Mouse (Mus musculus): ENCODE measurements around the gene Pm20d2. TPM values are rescaled to one million over a fixed set of nuclear protein-coding genes. Genes with fewer than 3 reads are reported as not detected.
A peak's percentile ranks its signal among the peaks of the same experiment; 100 is the strongest.

The Pm20d2 gene
- polyA plus RNA-seq, 1 experiment from 2014 or later: 1.4 TPM

DNA sequence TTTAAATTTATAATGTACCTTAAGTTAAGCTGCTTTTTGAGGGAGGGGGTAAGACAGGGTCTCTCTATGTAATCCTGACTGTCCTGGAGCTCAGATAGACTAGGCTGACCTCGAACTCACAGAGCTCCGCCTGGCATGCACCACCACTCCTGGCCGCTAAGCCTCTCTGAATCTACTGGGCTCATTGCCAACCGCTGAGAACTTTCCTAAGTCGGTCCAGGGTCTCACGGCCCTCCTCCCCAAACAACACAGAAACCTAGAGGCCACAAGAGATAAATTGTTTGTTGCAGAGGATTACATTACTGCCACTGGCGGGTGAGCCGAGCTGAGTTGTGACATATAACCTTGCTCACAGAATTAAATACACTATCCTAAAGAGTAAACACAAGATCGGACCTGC lies 1.4 kb downstream of the Pm20d2 start:
- ATAC-seq: peak; percentile 25
- Histone ChIP-seq H3K27ac (no peak overlapping the region), H3K4me1 (replicated peaks) (peaks cover 10% of the 10 kb centered on the region; the same call in 1 of the 2 replicates), H3K4me3 (replicated peaks) (peak overlapping the region; percentile 68; the same call in 1 of the 2 replicates), H3K9ac (no peak overlapping the region), H3K27me3 (replicated peaks) (no peaks in the 10 kb centered on the region), H3K36me3 (no peaks in the 10 kb centered on the region), H3K4me2 (replicated peaks) (peak overlapping the region; percentile 95), H3K9me3 (no peaks in the 10 kb centered on the region)
- WGBS: 17% methylated on average over 9 of the region's 9 CpGs

DNA sequence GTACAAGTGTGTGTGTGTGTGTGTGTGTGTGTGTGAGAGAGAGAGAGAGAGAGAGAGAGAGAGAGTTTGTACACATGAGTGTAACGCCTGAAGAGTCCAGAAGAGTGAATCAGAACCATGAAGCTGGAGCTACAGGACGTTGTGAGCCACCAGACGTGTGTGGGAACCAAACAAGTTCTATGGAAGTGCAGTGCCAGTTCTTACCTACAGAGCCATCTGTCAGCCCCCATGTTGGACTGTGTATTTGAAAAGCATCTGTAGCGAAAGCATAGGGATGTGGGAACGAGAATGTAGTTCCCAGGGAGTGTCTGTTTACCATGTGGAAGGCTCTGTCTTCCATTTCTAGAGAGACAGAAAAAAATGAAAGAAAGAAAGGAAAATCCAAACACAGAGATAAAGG lies 6.1 kb downstream of the Pm20d2 start:
- no peak for ATAC-seq
- 73% methylated on average over 5 of the region's 5 CpGs for WGBS
- Histone ChIP-seq H3K9me3 (no peaks in the 10 kb centered on the region), H3K4me2 (replicated peaks) (no peak overlapping the region), H3K9ac (no peak overlapping the region), H3K4me3 (replicated peaks) (no peak overlapping the region), H3K27me3 (replicated peaks) (no peaks in the 10 kb centered on the region), H3K27ac (no peak overlapping the region), H3K36me3 (no peaks in the 10 kb centered on the region), H3K4me1 (replicated peaks) (0 out of 2 replicates have a peak, but pooled peaks cover 4% of the 10 kb centered on the region)

DNA sequence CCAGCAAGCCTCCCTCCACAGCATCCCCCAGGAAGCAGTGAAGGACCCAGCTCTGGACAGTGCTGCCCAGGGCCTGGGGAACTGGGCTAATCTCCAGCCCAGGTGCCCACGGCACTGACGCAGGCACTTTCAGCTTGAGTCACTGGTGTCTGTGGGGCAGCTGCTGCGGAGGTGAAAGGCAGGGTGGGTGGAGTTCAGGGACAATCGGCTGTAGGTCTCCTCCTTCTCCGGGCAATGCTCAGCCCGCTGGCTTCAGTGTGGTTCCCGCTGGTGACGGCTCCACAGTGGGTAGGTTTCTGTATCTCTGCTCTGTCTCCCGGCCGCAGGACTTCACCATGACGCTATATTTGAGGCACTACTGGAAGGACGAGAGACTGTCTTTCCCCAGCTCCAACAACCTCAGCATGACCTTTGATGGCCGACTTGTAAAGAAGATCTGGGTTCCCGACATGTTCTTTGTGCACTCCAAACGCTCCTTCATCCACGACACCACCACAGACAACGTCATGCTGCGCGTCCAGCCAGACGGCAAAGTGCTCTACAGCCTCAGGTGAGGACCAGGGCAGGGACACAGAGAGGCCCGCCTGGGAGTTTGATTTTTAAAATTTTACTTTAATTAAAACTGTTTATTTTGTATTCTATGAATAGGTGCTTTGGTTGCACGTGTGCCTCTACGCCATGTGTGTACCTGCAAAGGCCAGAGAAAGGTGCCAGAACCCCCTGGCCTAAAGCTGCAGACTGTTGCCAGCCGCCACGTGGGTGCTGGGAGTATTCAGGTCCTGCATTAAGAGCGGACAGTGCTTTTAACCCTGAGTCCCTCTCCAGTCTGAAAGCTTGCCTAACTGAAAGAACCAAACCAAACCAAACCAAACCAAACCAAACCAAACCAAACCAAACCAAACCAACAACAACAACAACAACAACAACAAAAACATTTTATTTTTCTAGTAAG lies 37.2 kb downstream of the Pm20d2 start:
- no peak overlapping the region for H3K9ac ChIP-seq
- no peaks in the 10 kb centered on the region for H3K9me3 ChIP-seq
- no peaks in the 10 kb centered on the region for H3K4me1 ChIP-seq (replicated peaks)
- no peaks in the 10 kb centered on the region for H3K36me3 ChIP-seq
- H3K27ac ChIP-seq: no peak overlapping the region
- H3K4me2 ChIP-seq (replicated peaks): no peak overlapping the region
- H3K4me3 ChIP-seq (replicated peaks): no peak overlapping the region
- no peak for ATAC-seq
- no peaks in the 10 kb centered on the region for H3K27me3 ChIP-seq (replicated peaks)
- 84% methylated on average over 26 of the region's 26 CpGs for WGBS

DNA sequence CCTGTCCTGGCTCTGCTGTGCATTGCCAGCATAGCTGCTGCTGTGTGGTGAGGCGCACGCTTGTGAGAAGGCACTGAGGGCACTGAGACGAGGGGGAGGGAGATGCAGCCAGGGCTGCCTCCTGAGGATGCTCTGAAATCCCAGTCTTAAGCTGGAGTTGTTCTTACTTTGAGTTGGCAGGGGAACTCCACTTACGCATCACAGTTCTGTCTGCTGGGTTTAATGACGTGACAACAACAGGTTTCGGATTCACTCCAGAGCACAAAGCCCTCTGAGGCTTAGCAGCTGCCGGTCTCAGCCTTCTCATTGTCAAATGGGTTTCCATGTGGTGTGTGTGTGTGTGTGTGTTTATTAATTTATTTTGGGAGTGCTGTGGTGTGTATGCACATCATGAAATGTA lies 40.4 kb downstream of the Pm20d2 start:
- WGBS: 70% methylated on average over 7 of the region's 7 CpGs
- Histone ChIP-seq H3K27me3 (replicated peaks) (no peaks in the 10 kb centered on the region; the same call in 1 of the 2 replicates), H3K36me3 (no peaks in the 10 kb centered on the region), H3K27ac (no peak overlapping the region), H3K9me3 (no peaks in the 10 kb centered on the region), H3K4me2 (replicated peaks) (no peak overlapping the region), H3K4me3 (replicated peaks) (no peak overlapping the region), H3K4me1 (replicated peaks) (no peaks in the 10 kb centered on the region), H3K9ac (no peak overlapping the region)
- ATAC-seq: no peak

DNA sequence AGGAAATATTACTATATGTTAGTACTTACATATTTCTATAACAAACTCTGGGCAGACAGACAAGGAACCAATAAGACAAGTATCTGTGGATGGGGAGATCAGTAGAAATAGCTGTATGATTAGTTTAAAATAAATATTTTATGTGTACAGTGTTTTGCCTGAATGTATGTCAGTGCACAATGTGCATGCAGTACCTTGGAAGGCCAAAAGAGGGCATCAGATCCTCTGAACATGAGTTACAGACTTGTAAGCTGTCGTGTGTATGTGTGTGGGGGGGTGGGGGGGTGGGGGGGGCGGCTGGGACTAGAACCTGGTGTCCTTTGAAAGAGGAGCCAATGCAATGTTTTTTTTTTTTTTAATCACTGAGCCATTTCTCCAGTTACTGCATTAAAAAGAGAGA lies 41.7 kb downstream of the Pm20d2 start:
- no peak overlapping the region for H3K27ac ChIP-seq
- no peak overlapping the region for H3K4me2 ChIP-seq (replicated peaks)
- no peak overlapping the region for H3K4me3 ChIP-seq (replicated peaks)
- H3K9ac ChIP-seq: no peak overlapping the region
- no peak for ATAC-seq
- H3K4me1 ChIP-seq (replicated peaks): no peaks in the 10 kb centered on the region
- H3K9me3 ChIP-seq: no peaks in the 10 kb centered on the region
- no peaks in the 10 kb centered on the region; the same call in 1 of the 2 replicates for H3K27me3 ChIP-seq (replicated peaks)
- H3K36me3 ChIP-seq: no peaks in the 10 kb centered on the region
- WGBS: 13% methylated on average over 2 of the region's 2 CpGs

DNA sequence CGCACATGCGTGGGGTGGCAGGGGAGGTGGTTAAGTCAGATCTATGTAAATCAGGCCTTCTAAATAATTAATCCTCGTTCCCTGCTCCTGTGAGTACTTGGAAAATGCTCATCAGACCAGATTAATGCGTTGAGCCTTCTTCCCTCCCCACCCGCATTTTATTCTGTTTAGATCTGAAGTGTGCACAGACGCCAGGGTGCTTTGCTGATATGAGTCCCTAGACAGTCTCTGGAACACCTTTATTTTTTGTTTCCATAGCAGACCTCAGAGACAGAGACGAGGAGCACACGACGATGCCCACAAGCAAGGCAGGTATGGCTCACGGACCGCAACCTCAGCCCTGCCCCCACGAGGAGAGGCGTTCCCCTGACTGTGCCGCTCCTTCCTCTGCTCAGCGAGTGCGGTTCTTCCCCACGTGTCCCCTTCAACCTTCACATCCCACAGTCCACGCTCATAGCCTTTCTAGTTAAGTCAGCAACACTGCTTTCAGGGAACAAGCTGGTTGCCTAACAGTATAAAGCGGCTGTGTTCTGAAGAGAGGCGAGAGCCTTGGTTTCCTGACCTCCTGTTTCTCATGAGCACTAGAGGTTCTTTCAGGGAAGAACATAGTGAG lies 42.8 kb downstream of the Pm20d2 start:
- Histone ChIP-seq H3K9ac (no peak overlapping the region), H3K27ac (no peak overlapping the region), H3K4me3 (replicated peaks) (no peak overlapping the region), H3K9me3 (no peaks in the 10 kb centered on the region), H3K4me1 (replicated peaks) (no peaks in the 10 kb centered on the region), H3K36me3 (no peaks in the 10 kb centered on the region), H3K27me3 (replicated peaks) (no peaks in the 10 kb centered on the region; the same call in 1 of the 2 replicates), H3K4me2 (replicated peaks) (peak overlapping the region; percentile 41)
- 35% methylated on average over 20 of the region's 20 CpGs for WGBS
- no peak for ATAC-seq

DNA sequence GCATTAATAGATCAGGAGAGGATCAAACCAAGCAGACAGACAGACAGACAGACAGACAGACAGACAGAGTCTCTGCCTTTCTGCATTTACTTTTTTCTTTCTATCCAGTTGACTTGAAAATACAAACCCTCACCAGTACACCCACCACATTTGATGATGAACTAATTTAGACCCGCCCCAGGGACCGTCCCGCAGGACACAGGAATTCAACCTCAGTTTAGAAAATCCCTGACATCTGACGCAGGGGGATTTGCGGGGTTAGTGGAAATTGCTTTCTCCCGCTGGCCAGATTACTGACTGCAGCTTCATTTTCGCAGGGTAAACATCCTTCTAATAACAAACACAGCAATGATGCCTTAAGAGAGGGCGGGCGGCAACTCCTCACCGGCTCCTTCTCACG lies 57.3 kb downstream of the Pm20d2 start, which contains the start of gene Gabrr1:
TSS of gene Gabrr1 (plus strand) at position 301 of the 400 bp plus-strand sequence.
- Histone ChIP-seq H3K4me3 (replicated peaks) (no peak within 1 kb of the TSS), H3K36me3 (no peaks in the 10 kb centered on the region), H3K4me2 (replicated peaks) (no peak within 1 kb of the TSS), H3K4me1 (replicated peaks) (no peaks in the 10 kb centered on the region), H3K9ac (no peak within 1 kb of the TSS), H3K27ac (no peak within 1 kb of the TSS), H3K9me3 (no peaks in the 10 kb centered on the region), H3K27me3 (replicated peaks) (no peaks in the 10 kb centered on the region)
- WGBS: 53% methylated on average over 11 of the region's 11 CpGs
- ATAC-seq: no peak

DNA sequence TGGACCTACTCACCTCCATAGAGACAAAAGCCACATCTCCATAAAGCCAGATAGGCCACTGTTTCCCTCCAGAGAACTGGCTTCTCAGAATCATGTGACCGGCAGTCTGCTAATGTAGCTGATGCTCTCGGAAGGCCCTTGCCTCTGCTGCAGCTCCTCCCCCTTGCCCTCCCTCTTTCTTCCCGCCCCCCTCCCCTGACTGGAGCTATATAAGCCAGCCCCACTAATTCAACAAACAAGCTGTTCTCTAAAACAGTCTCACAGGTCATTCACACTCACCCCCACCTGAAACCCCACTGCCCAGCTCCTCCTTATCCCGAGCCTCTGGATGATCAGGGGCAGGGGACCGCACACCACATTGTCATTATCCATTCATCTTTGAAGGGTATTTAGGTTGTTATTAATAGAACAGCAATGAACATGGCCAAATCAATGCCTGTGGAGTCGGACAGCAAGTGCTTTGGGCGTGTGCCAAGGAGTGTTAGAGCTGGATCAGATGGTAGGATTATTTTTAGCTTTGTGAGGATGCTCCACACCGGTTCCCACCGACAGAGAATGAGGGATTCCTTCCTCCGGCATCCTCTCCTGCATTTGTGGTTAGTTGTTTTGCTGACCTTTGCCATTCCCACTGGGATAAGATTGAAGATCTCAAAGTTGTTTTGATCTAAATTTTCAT lies 64.0 kb downstream of the Pm20d2 start:
- ATAC-seq: no peak
- H3K4me3 ChIP-seq (replicated peaks): no peak overlapping the region
- H3K36me3 ChIP-seq: no peaks in the 10 kb centered on the region
- 50% methylated on average over 10 of the region's 10 CpGs for WGBS
- H3K4me1 ChIP-seq (replicated peaks): no peaks in the 10 kb centered on the region
- H3K27ac ChIP-seq: no peak overlapping the region
- H3K4me2 ChIP-seq (replicated peaks): no peak overlapping the region
- no peak overlapping the region for H3K9ac ChIP-seq
- H3K9me3 ChIP-seq: no peaks in the 10 kb centered on the region
- H3K27me3 ChIP-seq (replicated peaks): no peaks in the 10 kb centered on the region

DNA sequence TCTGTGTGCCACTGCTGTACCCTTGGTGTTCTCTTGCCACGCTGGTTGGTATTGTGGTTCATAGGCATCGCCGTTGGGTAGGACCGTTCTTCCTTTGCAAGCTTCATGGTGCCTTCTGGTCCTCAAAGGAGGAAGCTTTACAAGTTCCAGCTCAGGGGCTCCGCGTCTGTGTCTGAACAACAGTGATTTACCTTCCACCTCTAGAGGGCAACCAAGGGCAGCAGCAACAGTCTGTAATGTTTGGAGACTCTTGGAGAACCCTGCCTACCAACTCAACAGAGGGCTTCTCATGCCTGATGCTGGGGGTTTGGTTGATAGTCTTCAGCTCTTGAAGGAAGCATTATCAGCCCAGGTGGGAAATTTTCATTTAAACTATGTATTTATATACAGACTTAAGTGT lies 65.0 kb downstream of the Pm20d2 start:
- H3K4me2 ChIP-seq (replicated peaks): no peak overlapping the region
- H3K9me3 ChIP-seq: no peaks in the 10 kb centered on the region
- 78% methylated on average over 6 of the region's 6 CpGs for WGBS
- H3K27me3 ChIP-seq (replicated peaks): no peaks in the 10 kb centered on the region
- no peak for ATAC-seq
- H3K36me3 ChIP-seq: no peaks in the 10 kb centered on the region
- no peak overlapping the region for H3K4me3 ChIP-seq (replicated peaks)
- H3K9ac ChIP-seq: no peak overlapping the region
- no peaks in the 10 kb centered on the region for H3K4me1 ChIP-seq (replicated peaks)
- H3K27ac ChIP-seq: no peak overlapping the region

Other genes starting within 250 kb of the Pm20d2 start
- gene Ankrd6, start 238.9 kb downstream of the Pm20d2 start, polyA plus RNA-seq (2015; fragmentation: Nextera tagmentation; extraction: Ambion mirVana): 4.0 and 4.1 TPM in 2 replicates
- 23.4 and 24.3 TPM in 2 replicates for gene Rragd, start 206.7 kb downstream of the Pm20d2 start, polyA plus RNA-seq (2015; fragmentation: Nextera tagmentation; extraction: Ambion mirVana)
- 41.9 and 46.4 TPM in 2 replicates for gene Ube2j1, start 158.3 kb downstream of the Pm20d2 start, polyA plus RNA-seq (2015; fragmentation: Nextera tagmentation; extraction: Ambion mirVana)
- 0.08 and 0.25 TPM in 2 replicates for gene Gabrr2, start 126.7 kb downstream of the Pm20d2 start, polyA plus RNA-seq (2015; fragmentation: Nextera tagmentation; extraction: Ambion mirVana)
- not detected in 2 replicates for gene Gabrr1, start 57.2 kb downstream of the Pm20d2 start, polyA plus RNA-seq (2015; fragmentation: Nextera tagmentation; extraction: Ambion mirVana)
- 6.2 and 6.7 TPM in 2 replicates for gene Srsf12, start 19.3 kb upstream of the Pm20d2 start, polyA plus RNA-seq (2015; fragmentation: Nextera tagmentation; extraction: Ambion mirVana)
- gene Pnrc1, start 100.4 kb upstream of the Pm20d2 start, polyA plus RNA-seq (2015; fragmentation: Nextera tagmentation; extraction: Ambion mirVana): 68.7 and 78.0 TPM in 2 replicates
- gene Rngtt, start 120.6 kb upstream of the Pm20d2 start, polyA plus RNA-seq (2015; fragmentation: Nextera tagmentation; extraction: Ambion mirVana): 18.7 and 21.2 TPM in 2 replicates

Data from intestine, embryonic 15.5 days (tissue).